Mouse (Mus musculus) kidney, postnatal 0 days (tissue): ENCODE data around the gene Cdc14b. TPM values are rescaled to one million over a fixed set of nuclear protein-coding genes. Genes with fewer than 3 reads are reported as not detected.
A peak's percentile ranks its signal among the peaks of the same experiment; 100 is the strongest.
"Not testable (repeated sequence)": the region's sequence is repeated elsewhere in the genome, so short reads cannot be mapped to it uniquely, and the experiment has no call there.

Source experiments
- ATAC-seq: fragments of 200-750 bp; cut with Nextera tagmentation; replicated peaks from 2 replicates; pipeline ENCODE4 v1.8.0; 2017; ENCODE audit warnings: low read depth, moderate number of reproducible peaks, moderate TSS enrichment, moderate library complexity; ENCODE audit not compliant: low FRiP score
- DNase-seq: peaks from one replicate; pipeline ENCODE4 v3.0.0-alpha.2; 2016; ENCODE audit warnings: low spot score
- H3K27ac ChIP-seq: fragments of 300-500 bp; sonication (generic); 2 replicates; pipeline ENCODE4 v1.5.1; 2014; ENCODE audit warnings: mild to moderate bottlenecking
- H3K27me3 ChIP-seq: fragments of 300-500 bp; sonication (generic); 2 replicates; pipeline ENCODE4 v1.6.1; 2014; ENCODE audit warnings: low read length, mixed read lengths; ENCODE audit not compliant: insufficient read depth
- H3K36me3 ChIP-seq: fragments of 300-500 bp; sonication (generic); 2 replicates; pipeline ENCODE4 v1.6.1; 2014; ENCODE audit warnings: low read length, mixed read lengths; ENCODE audit not compliant: insufficient read depth
- H3K4me1 ChIP-seq: fragments of 300-500 bp; sonication (generic); replicated peaks from 2 replicates; pipeline ENCODE4 v1.6.1; 2014; ENCODE audit warnings: antibody characterized with exemption, low read length, mixed read lengths; ENCODE audit not compliant: insufficient read depth
- H3K4me2 ChIP-seq: fragments of 300-500 bp; sonication (generic); 2 replicates; pipeline ENCODE4 v1.6.1; 2014; ENCODE audit warnings: mild to moderate bottlenecking, low read length, moderate library complexity, mixed read lengths
- H3K4me3 ChIP-seq: fragments of 300-500 bp; sonication (generic); replicated peaks from 2 replicates; pipeline ENCODE4 v1.5.1; 2014; ENCODE audit warnings: low read depth, low read length
- H3K9ac ChIP-seq: fragments of 300-500 bp; sonication (generic); 2 replicates; pipeline ENCODE4 v1.6.1; 2014; ENCODE audit warnings: low read depth, low read length
- H3K9me3 ChIP-seq: fragments of 300-500 bp; sonication (generic); replicated peaks from 2 replicates; pipeline ENCODE4 v1.6.1; 2016; ENCODE audit warnings: low read length, inconsistent platforms, mixed read lengths
- CTCF ChIP-seq: IDR thresholded peaks from 2 replicates; pipeline ENCODE4 v1.5.1; 2016; ENCODE audit warnings: antibody characterized with exemption, low read depth, mild to moderate bottlenecking, moderate library complexity
- WGBS: fragments of 180-500 bp; shearing (Covaris S2); extraction: QIAGEN DNeasy Blood & Tissue Kit; methylation state at CpG from one replicate; pipeline ENCODE4 v1.1.7; 2014; 5-methylcytosine and 5-hydroxymethylcytosine counted together
- polyA plus RNA-seq: library from polyadenylated mRNA; unstranded; fragments of >200 nt; fragmentation: Nextera tagmentation; extraction: Ambion mirVana; gene quantifications from 2 replicates; pipeline ENCODE4 v1.2.1, GENCODE M21; 2015

The Cdc14b gene
- polyA plus RNA-seq, 1 experiment from 2014 or later, result 7.3 TPM

DNA sequence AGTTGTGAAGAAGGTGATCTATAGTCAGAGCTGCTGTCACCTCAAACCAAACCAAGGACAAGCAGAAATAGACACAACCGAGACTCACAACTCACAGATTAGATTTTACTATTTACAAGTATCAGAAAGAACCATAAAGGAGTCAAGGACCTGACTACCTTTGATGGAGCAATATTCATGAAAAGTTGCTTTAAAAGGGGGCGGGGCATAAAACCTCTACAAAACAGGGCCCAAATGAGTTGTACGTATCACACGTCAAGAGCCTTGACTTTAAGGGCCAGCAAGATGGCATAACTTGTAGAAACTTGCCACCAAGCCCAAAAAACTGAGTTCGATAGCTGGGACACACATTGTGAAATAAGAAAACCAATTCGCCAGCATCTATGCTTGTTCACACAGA lies 10.5 kb downstream of the Cdc14b start:
- ATAC-seq (no peak), DNase-seq (no peak)
- Histone ChIP-seq H3K4me3 (no peak overlapping the region), H3K36me3 (no peaks in the 10 kb centered on the region), H3K4me2 (no peak overlapping the region), H3K27me3 (no peaks in the 10 kb centered on the region), H3K4me1 (no peaks in the 10 kb centered on the region), H3K27ac (no peak overlapping the region), H3K9me3 (no peaks in the 10 kb centered on the region), H3K9ac (no peak overlapping the region)
- WGBS, result 86% methylated on average over 6 of the region's 6 CpGs
- TF ChIP-seq CTCF, result no peak

DNA sequence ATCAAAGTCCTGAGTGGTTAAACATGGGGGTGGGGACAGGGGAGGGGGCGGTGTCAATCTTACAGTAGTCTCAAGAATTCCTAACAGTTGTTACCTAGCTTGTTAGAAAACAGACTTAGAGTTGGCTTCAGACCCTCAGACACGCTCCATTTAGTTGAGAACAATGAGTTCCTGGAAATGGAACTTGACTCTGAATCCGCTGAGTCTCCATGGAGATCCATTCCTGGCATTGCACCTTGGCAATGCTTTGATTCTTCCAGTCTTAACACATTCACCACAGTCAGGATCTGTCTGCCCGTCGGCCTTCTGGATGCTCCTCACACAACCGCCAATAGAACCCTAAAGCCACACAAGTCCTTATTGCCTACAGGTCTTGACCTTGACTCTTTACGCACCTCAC lies 15.2 kb downstream of the Cdc14b start:
- H3K4me3 ChIP-seq, result no peak overlapping the region
- no peak overlapping the region for H3K9ac ChIP-seq
- no peaks in the 10 kb centered on the region for H3K4me1 ChIP-seq
- ATAC-seq (peak; percentile 67), DNase-seq (peak; percentile 61)
- TF ChIP-seq CTCF, result no peak
- no peak overlapping the region for H3K4me2 ChIP-seq
- H3K27ac ChIP-seq, result no peak overlapping the region
- no peaks in the 10 kb centered on the region for H3K27me3 ChIP-seq
- no peaks in the 10 kb centered on the region for H3K9me3 ChIP-seq
- no peaks in the 10 kb centered on the region for H3K36me3 ChIP-seq
- WGBS, result 70% methylated on average over 7 of the region's 7 CpGs

DNA sequence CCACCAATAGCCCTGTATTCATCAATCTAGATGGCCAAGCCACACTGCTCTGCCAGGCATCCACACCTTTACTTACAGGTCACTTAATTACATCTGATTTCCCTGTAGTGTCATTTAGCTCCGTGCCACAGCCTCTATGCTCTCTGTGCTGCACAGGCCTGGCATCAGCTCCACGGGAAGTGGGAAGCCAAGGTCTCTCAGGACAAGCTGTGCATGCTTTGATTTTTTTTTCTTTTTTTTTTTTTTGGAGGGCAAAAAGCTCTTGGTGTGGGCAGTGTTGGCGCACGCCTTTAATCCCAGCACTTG lies 16.6 kb downstream of the Cdc14b start:
- DNase-seq, result no peak
- Histone ChIP-seq H3K9ac (no peak overlapping the region), H3K4me2 (no peak overlapping the region), H3K27ac (no peak overlapping the region), H3K36me3 (no peaks in the 10 kb centered on the region), H3K4me3 (no peak overlapping the region), H3K4me1 (no peaks in the 10 kb centered on the region), H3K9me3 (no peaks in the 10 kb centered on the region), H3K27me3 (no peaks in the 10 kb centered on the region)
- ATAC-seq, result no peak
- WGBS, result 78% methylated on average over 4 of the region's 4 CpGs
- TF ChIP-seq CTCF, result no peak

DNA sequence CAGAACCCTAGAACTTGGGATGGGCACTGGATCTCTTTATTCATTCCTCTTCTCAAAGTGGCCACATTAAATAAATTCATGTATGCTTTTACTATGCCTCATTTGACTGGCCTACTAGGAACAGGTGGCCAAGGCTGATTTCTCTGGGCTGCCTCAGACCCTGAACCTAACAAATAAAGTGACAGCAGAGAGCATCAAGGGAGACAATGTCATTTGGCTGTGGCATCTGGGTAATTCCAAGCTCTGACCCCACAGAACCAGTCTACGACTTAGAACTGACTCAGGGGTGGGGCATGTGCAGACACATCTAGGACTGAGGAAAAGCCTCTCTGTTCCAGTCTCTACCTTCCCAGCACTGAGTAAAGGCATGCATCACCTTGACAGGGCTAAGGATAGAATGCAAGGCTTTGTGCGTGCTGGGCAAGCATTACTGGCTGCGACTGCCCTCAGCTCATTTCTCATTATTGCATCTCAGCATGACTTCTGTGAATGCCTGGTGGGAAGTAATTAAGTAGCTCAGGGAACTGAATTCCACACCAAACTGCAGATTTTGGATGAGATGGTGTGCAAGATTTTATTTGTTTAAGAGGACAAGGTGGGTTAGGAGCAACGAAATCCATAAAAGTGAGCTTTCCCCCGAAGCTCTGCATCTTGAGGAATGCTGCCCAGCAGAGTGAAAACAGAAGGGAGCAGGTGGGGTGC lies 17.1 kb downstream of the Cdc14b start:
- Histone ChIP-seq H3K4me1 (no peaks in the 10 kb centered on the region), H3K27me3 (no peaks in the 10 kb centered on the region), H3K27ac (no peak overlapping the region), H3K4me3 (no peak overlapping the region), H3K36me3 (no peaks in the 10 kb centered on the region), H3K9ac (no peak overlapping the region), H3K9me3 (no peaks in the 10 kb centered on the region), H3K4me2 (no peak overlapping the region)
- no peak for TF ChIP-seq CTCF
- WGBS, result 48% methylated on average over 5 of the region's 5 CpGs
- no peak for ATAC-seq
- DNase-seq, result no peak

DNA sequence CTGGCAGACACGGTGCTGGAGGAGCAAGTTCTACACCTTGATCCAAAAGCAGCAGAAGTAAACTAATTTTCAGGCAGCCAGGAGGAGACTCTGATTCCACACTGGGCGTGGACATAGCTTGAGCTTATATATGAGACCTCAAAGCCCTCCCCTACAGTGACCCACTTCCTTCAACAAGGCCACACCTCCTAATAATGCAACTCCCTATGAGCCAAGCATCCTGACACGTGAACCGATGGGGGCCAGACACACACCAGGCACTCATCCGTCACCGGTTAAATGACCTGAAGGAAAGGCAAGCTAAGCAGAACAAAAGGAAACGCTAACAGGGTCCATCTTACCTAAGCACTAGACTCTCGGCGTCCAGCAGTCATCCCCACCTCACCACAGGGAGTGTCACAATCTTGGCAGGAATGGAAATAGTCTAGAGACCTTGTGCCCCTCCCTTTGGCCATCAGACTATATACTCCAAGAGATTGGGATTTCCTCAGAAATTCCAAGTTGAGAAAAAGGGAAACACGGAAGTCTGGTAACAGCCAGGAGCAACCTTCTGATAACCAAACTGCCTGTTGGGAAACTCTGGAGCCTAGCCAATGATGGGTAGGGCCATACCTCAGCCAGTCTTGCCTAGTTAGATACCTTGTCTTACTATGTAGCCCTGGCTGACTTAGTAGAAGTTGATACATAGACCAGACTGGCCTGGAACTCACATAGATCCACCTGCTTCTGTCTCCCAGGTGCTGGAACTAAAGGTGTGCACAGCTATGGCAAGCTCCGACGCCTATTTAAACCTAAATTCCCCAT lies 17.9 kb downstream of the Cdc14b start:
- Histone ChIP-seq H3K9ac (no peak overlapping the region), H3K27ac (no peak overlapping the region), H3K4me3 (no peak overlapping the region), H3K36me3 (no peaks in the 10 kb centered on the region), H3K27me3 (no peaks in the 10 kb centered on the region), H3K4me2 (no peak overlapping the region), H3K9me3 (no peaks in the 10 kb centered on the region), H3K4me1 (no peaks in the 10 kb centered on the region)
- TF ChIP-seq CTCF, result no peak
- peak; percentile 15 for DNase-seq
- 58% methylated on average over 12 of the region's 12 CpGs for WGBS
- peak; percentile 75 for ATAC-seq

DNA sequence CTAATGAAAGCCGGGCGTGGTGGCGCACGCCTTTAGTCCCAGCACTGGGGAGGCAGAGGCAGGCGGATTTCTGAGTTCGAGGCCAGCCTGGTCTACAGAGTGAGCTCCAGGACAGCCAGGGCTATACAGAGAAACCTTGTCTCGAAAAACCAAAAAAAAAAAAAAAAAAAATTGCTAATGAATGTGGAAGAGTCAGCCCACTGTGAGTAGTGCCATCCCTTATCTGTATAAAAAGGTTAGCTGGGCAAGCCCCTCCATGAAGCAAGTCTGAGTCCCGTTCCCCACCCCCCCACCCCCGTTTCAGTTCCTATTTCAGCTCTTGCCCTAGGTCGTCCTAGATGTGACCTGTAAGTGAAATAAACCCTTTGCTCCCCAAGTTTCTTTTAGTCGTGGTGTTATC lies 20.9 kb downstream of the Cdc14b start:
- not testable (repeated sequence) for H3K4me3 ChIP-seq, H3K9ac ChIP-seq, H3K4me2 ChIP-seq, ATAC-seq, H3K36me3 ChIP-seq, H3K27me3 ChIP-seq, H3K4me1 ChIP-seq, H3K9me3 ChIP-seq, H3K27ac ChIP-seq, DNase-seq
- WGBS, result 77% methylated on average over 10 of the region's 11 CpGs
